Mouse (Mus musculus): ENCODE results near the gene Rdx. TPM values are rescaled to one million over a fixed set of nuclear protein-coding genes. Genes with fewer than 3 reads are reported as not detected.

The Rdx gene
- total and polyA plus RNA-seq, 3 experiments: 103 to 152 (median 109) TPM

DNA sequence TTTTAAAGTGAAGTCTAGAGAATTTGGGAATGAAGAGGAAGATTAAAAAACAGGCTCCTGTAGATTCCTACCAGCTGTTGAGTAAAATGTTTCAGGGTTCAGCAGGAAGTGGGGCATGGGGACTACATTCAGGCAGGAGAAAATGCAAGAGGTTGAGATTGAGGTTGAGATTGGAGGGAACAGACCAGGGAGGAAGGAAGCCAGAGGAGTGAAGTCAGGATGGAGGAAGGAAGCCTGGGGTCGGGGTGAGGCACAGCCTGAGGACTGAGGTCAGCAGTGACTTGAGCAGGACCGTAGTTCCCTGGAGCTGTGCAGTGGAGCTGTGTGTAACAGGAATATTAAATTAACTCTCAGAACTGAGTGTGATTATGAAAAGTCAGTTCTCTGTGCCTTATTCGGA, 48.7 kb downstream of the Rdx start:
- DNase-seq (ENCODE audit: low read depth, low spot score): no peak
- Histone ChIP-seq H3K9me3 (replicated peaks; ENCODE audit: insufficient read depth, low read length) (no peaks in the 10 kb centered on the region), H3K9ac (ENCODE audit: control insufficient read depth, low read depth, low read length, poor library complexity, severe bottlenecking) (no peak overlapping the region), H3K27me3 (ENCODE audit: control insufficient read depth in 1 of 2, insufficient read depth in 2 of 2, low read length in 2 of 2) (no peaks in the 10 kb centered on the region), H3K27ac (ENCODE audit: control insufficient read depth, low read depth, low read length) (no peak overlapping the region), H3K4me1 (ENCODE audit: control insufficient read depth in 1 of 2, insufficient read depth in 2 of 2, low read length in 2 of 2) (peaks cover 15 to 30% of the 10 kb centered on the region in 2 experiments), H3K4me3 (ENCODE audit: control insufficient read depth in 1 of 2, insufficient read depth in 1 of 2, low read depth in 2 of 2, low read length in 2 of 2) (no peak overlapping the region), H3K79me2 (ENCODE audit: control insufficient read depth, insufficient read depth, low read length, poor library complexity) (no peaks in the 10 kb centered on the region), H3K36me3 (ENCODE audit: control insufficient read depth in 1 of 2, insufficient read depth in 2 of 2, low read length in 2 of 2) (peaks cover 2 to 18% of the 10 kb centered on the region in 2 experiments)
- TF ChIP-seq MXI1 (IDR thresholded peaks at IDR 0.05; ENCODE audit: low read depth, low read length) (no peak), POLR2AphosphoS5 (IDR thresholded peaks at IDR 0.05; ENCODE audit: borderline replicate concordance, low read depth, low read length) (no peak), CHD1 (IDR thresholded peaks at IDR 0.05; ENCODE audit: low read depth, low read length) (no peak), GABPA (IDR thresholded peaks at IDR 0.05; ENCODE audit: low read depth, low read length) (no peak), USF2 (IDR thresholded peaks at IDR 0.05; ENCODE audit: borderline replicate concordance in 1 of 2, insufficient read depth in 1 of 2, low read depth in 1 of 2, low read length in 2 of 2) (no peak), CTCF (IDR thresholded peaks at IDR 0.05 in 2 of 3, conservative IDR thresholded peaks at IDR 0.05 in 1 of 3; ENCODE audit: control insufficient read depth in 1 of 3, insufficient read depth in 1 of 3, low read depth in 2 of 3, low read length in 3 of 3, poor library complexity in 1 of 3, severe bottlenecking in 1 of 3) (no peak), ZKSCAN1 (IDR thresholded peaks at IDR 0.05; ENCODE audit: low read depth, low read length) (no peak), POLR2A (IDR thresholded peaks at IDR 0.05; ENCODE audit: control insufficient read depth in 1 of 2, insufficient read depth in 1 of 2, low read depth in 1 of 2, low read length in 2 of 2, poor library complexity in 1 of 2) (no peak), E2F4 (IDR thresholded peaks at IDR 0.05; ENCODE audit: borderline replicate concordance, low read depth, low read length) (no peak), NRF1 (IDR thresholded peaks at IDR 0.05; ENCODE audit: insufficient read depth, low read depth, low read length, poor library complexity, severe bottlenecking) (no peak), POLR2AphosphoS2 (IDR thresholded peaks at IDR 0.05; ENCODE audit: low read length) (no peak), MAX (IDR thresholded peaks at IDR 0.05; ENCODE audit: low read length) (no peak), RAD21 (IDR thresholded peaks at IDR 0.05; ENCODE audit: low read depth, low read length) (no peak), ZMIZ1 (IDR thresholded peaks at IDR 0.05; ENCODE audit: low read depth, low read length) (no peak), MYC (IDR thresholded peaks at IDR 0.05; ENCODE audit: low read depth, low read length) (no peak), RCOR1 (IDR thresholded peaks at IDR 0.05; ENCODE audit: low read depth, low read length) (no peak), NELFE (IDR thresholded peaks at IDR 0.05; ENCODE audit: low read depth, low read length) (no peak)

DNA sequence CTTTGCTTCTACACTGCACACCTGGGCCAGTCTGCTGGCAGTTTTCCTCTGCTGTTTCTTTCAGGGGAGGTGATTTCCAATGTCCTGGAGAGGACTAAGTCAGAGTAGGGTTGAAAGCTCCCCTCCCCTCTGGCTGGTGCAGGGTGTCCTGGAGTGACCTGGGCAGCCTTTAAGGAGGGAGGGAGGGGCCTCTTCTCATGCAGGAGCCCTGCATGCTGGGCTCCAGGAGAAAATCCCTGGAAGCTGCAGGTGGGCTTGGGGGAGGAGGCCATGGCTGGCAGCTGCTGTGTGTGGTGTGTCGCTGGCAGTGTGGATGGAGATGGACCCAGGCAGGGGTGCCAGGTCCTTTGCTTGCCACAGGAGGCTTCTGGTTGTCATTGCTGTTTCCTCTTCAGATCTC, 50.4 kb downstream of the Rdx start:
- H3K79me2 ChIP-seq (ENCODE audit: control insufficient read depth, insufficient read depth, low read length, poor library complexity): no peaks in the 10 kb centered on the region
- no peak overlapping the region for H3K4me3 ChIP-seq (ENCODE audit: control insufficient read depth in 1 of 2, insufficient read depth in 1 of 2, low read depth in 2 of 2, low read length in 2 of 2)
- DNase-seq (ENCODE audit: low read depth, low spot score): no peak
- no peak overlapping the region for H3K9ac ChIP-seq (ENCODE audit: control insufficient read depth, low read depth, low read length, poor library complexity, severe bottlenecking)
- no peak for TF ChIP-seq POLR2AphosphoS2 (IDR thresholded peaks at IDR 0.05; ENCODE audit: low read length)
- TF ChIP-seq POLR2AphosphoS5 (IDR thresholded peaks at IDR 0.05; ENCODE audit: borderline replicate concordance, low read depth, low read length): no peak
- TF ChIP-seq TAL1 (IDR thresholded peaks at IDR 0.05; ENCODE audit: low read length): no peak
- no peak for TF ChIP-seq BHLHE40 (IDR thresholded peaks at IDR 0.05; ENCODE audit: borderline replicate concordance, low read depth, low read length)
- TF ChIP-seq MAFK (IDR thresholded peaks at IDR 0.05; ENCODE audit: borderline replicate concordance, low read depth, low read length): no peak
- no peak for TF ChIP-seq MAX (IDR thresholded peaks at IDR 0.05; ENCODE audit: low read length)
- TF ChIP-seq CHD1 (IDR thresholded peaks at IDR 0.05; ENCODE audit: low read depth, low read length): no peak
- no peak for TF ChIP-seq TCF12 (IDR thresholded peaks at IDR 0.05; ENCODE audit: low read depth, low read length)
- TF ChIP-seq NELFE (IDR thresholded peaks at IDR 0.05; ENCODE audit: low read depth, low read length): no peak
- no peak for TF ChIP-seq RAD21 (IDR thresholded peaks at IDR 0.05; ENCODE audit: low read depth, low read length)
- TF ChIP-seq MYB (IDR thresholded peaks at IDR 0.05; ENCODE audit: low read depth, low read length): no peak
- no peak for TF ChIP-seq USF2 (IDR thresholded peaks at IDR 0.05; ENCODE audit: borderline replicate concordance in 1 of 2, insufficient read depth in 1 of 2, low read depth in 1 of 2, low read length in 2 of 2)
- TF ChIP-seq ZNF384 (IDR thresholded peaks at IDR 0.05; ENCODE audit: low read depth, low read length): no peak
- no peak for TF ChIP-seq MXI1 (IDR thresholded peaks at IDR 0.05; ENCODE audit: low read depth, low read length)
- H3K36me3 ChIP-seq (ENCODE audit: control insufficient read depth in 1 of 2, insufficient read depth in 2 of 2, low read length in 2 of 2): peaks cover 0 to 12% of the 10 kb centered on the region in 2 experiments; a peak in 2 of 4 replicates
- H3K4me1 ChIP-seq (ENCODE audit: control insufficient read depth in 1 of 2, insufficient read depth in 2 of 2, low read length in 2 of 2): peaks cover 14 to 25% of the 10 kb centered on the region in 2 experiments
- no peaks in the 10 kb centered on the region for H3K27me3 ChIP-seq (ENCODE audit: control insufficient read depth in 1 of 2, insufficient read depth in 2 of 2, low read length in 2 of 2)
- H3K27ac ChIP-seq (ENCODE audit: control insufficient read depth, low read depth, low read length): no peak overlapping the region
- no peaks in the 10 kb centered on the region for H3K9me3 ChIP-seq (replicated peaks; ENCODE audit: insufficient read depth, low read length)

All from MEL (cell line).